Mouse (Mus musculus) neural tube, embryonic 15.5 days (tissue): ENCODE measurements around the gene Mafk. TPM values are rescaled to one million over a fixed set of nuclear protein-coding genes. Genes with fewer than 3 reads are reported as not detected.

Source experiments
- ATAC-seq: fragments of 200-750 bp; cut with Nextera tagmentation; 2 replicates; pipeline ENCODE4 v1.8.0; 2017; ENCODE audit warnings: mild to moderate bottlenecking, moderate TSS enrichment, moderate library complexity; ENCODE audit not compliant: low FRiP score
- H3K27ac ChIP-seq: fragments of 300-500 bp; sonication (generic); replicated peaks from 2 replicates; pipeline ENCODE4 v1.5.1; 2015; ENCODE audit warnings: mild to moderate bottlenecking, inconsistent platforms
- H3K27me3 ChIP-seq: fragments of 300-500 bp; sonication (generic); replicated peaks from 2 replicates; pipeline ENCODE4 v1.6.1; 2015; ENCODE audit warnings: inconsistent platforms
- H3K36me3 ChIP-seq: fragments of 300-500 bp; sonication (generic); 2 replicates; pipeline ENCODE4 v1.6.1; 2015; ENCODE audit warnings: inconsistent platforms
- H3K4me1 ChIP-seq: fragments of 300-500 bp; sonication (generic); 2 replicates; pipeline ENCODE4 v1.6.1; 2015; ENCODE audit warnings: inconsistent platforms
- H3K4me2 ChIP-seq: fragments of 300-500 bp; sonication (generic); 2 replicates; pipeline ENCODE4 v1.6.1; 2015; ENCODE audit warnings: inconsistent platforms, mild to moderate bottlenecking, moderate library complexity
- H3K4me3 ChIP-seq: fragments of 300-500 bp; sonication (generic); replicated peaks from 2 replicates; pipeline ENCODE4 v1.5.1; 2015; ENCODE audit warnings: mild to moderate bottlenecking, inconsistent platforms
- H3K9ac ChIP-seq: fragments of 300-500 bp; sonication (generic); replicated peaks from 2 replicates; pipeline ENCODE4 v1.6.1; 2015; ENCODE audit warnings: mild to moderate bottlenecking, inconsistent platforms
- H3K9me3 ChIP-seq: fragments of 300-500 bp; sonication (generic); replicated peaks from 2 replicates; pipeline ENCODE4 v1.6.1; 2016; ENCODE audit warnings: inconsistent platforms
- WGBS: fragments of 180-500 bp; shearing (Covaris S2); methylation state at CpG from one replicate; pipeline ENCODE4 v1.1.7; 2015; ENCODE audit warnings: mixed read lengths; 5-methylcytosine and 5-hydroxymethylcytosine counted together
- polyA plus RNA-seq: library from polyadenylated mRNA; unstranded; fragments of >200 nt; fragmentation: Nextera tagmentation; extraction: Ambion mirVana; gene quantifications from 2 replicates; pipeline ENCODE4 v1.2.1, GENCODE M21; 2015

Gene Mafk
- polyA plus RNA-seq, 1 experiment from 2014 or later = 10.8 TPM

GRCm38 (mm10) chr5:139797473-139798167 is 6.3 kb downstream of the Mafk start:
- peak overlapping the region; percentile 70 for H3K4me2 ChIP-seq
- H3K27ac ChIP-seq = peak overlapping the region; percentile 92
- H3K9ac ChIP-seq = peak overlapping the region; percentile 54
- peak overlapping the region; percentile 36 for H3K4me3 ChIP-seq
- H3K4me1 ChIP-seq = peaks cover 58% of the 10 kb centered on the region
- peaks cover 14% of the 10 kb centered on the region for H3K36me3 ChIP-seq
- 16% methylated on average over 11 of the region's 11 CpGs for WGBS
- ATAC-seq = peak; percentile 86
- no peaks in the 10 kb centered on the region for H3K9me3 ChIP-seq
- H3K27me3 ChIP-seq = no peaks in the 10 kb centered on the region

- Histone ChIP-seq H3K27ac (peak overlapping the region; percentile 92), H3K36me3 (peaks cover 14% of the 10 kb centered on the region), H3K9ac (peak overlapping the region; percentile 54), H3K4me3 (peak overlapping the region; percentile 36), H3K4me1 (peaks cover 52% of the 10 kb centered on the region), H3K9me3 (no peaks in the 10 kb centered on the region), H3K27me3 (no peaks in the 10 kb centered on the region), H3K4me2 (peak overlapping the region; percentile 70)
- ATAC-seq = peak; percentile 54
- 23% methylated on average over 12 of the region's 12 CpGs for WGBS
These were observed 7.0 kb downstream of the Mafk start for GRCm38 (mm10) chr5:139798168-139798900.

GRCm38 (mm10) chr5:139799041-139799440 is 7.7 kb downstream of the Mafk start:
- Histone ChIP-seq H3K36me3 (peaks cover 14% of the 10 kb centered on the region), H3K9ac (peak overlapping the region; percentile 54; the same call in 1 of the 2 replicates), H3K4me2 (peak overlapping the region; percentile 70), H3K4me1 (peaks cover 54% of the 10 kb centered on the region), H3K27ac (0 out of 2 replicates have a peak overlapping the region, but pooled peaks have one; percentile 92), H3K27me3 (no peaks in the 10 kb centered on the region), H3K9me3 (no peaks in the 10 kb centered on the region), H3K4me3 (peak overlapping the region; percentile 36; the same call in 1 of the 2 replicates)
- ATAC-seq = no peak
- 90% methylated on average over 9 of the region's 9 CpGs for WGBS

- H3K27me3 ChIP-seq = no peaks in the 10 kb centered on the region
- WGBS = 91% methylated on average over 33 of the region's 33 CpGs
- no peak overlapping the region for H3K4me2 ChIP-seq
- H3K9ac ChIP-seq = no peak overlapping the region
- H3K27ac ChIP-seq = no peak overlapping the region
- peaks cover 51% of the 10 kb centered on the region for H3K4me1 ChIP-seq
- no peak overlapping the region for H3K4me3 ChIP-seq
- H3K9me3 ChIP-seq = no peaks in the 10 kb centered on the region
- ATAC-seq = no peak
- peaks cover 14% of the 10 kb centered on the region for H3K36me3 ChIP-seq
These were observed 8.7 kb downstream of the Mafk start for GRCm38 (mm10) chr5:139799801-139800590.

- Histone ChIP-seq H3K4me3 (no peak overlapping the region), H3K9me3 (no peaks in the 10 kb centered on the region), H3K27ac (no peak overlapping the region), H3K9ac (no peak overlapping the region), H3K27me3 (no peaks in the 10 kb centered on the region), H3K4me2 (no peak overlapping the region), H3K4me1 (peaks cover 40% of the 10 kb centered on the region), H3K36me3 (peaks cover 14% of the 10 kb centered on the region)
- WGBS = 96% methylated on average over 8 of the region's 8 CpGs
- ATAC-seq = no peak
These were observed 9.9 kb downstream of the Mafk start for GRCm38 (mm10) chr5:139801231-139801630.

GRCm38 (mm10) chr5:139801880-139802279 is 10.6 kb downstream of the Mafk start:
- Histone ChIP-seq H3K9ac (no peak overlapping the region), H3K9me3 (no peaks in the 10 kb centered on the region), H3K27ac (no peak overlapping the region), H3K36me3 (peaks cover 14% of the 10 kb centered on the region), H3K4me1 (peaks cover 34% of the 10 kb centered on the region), H3K4me3 (no peak overlapping the region), H3K4me2 (no peak overlapping the region), H3K27me3 (no peaks in the 10 kb centered on the region)
- no peak for ATAC-seq
- 95% methylated on average over 10 of the region's 10 CpGs for WGBS

GRCm38 (mm10) chr5:139803165-139803564 is 11.9 kb downstream of the Mafk start:
- no peak for ATAC-seq
- Histone ChIP-seq H3K36me3 (peaks cover 14% of the 10 kb centered on the region), H3K27ac (no peak overlapping the region), H3K4me3 (no peak overlapping the region), H3K9ac (no peak overlapping the region), H3K4me1 (peaks cover 21% of the 10 kb centered on the region), H3K9me3 (no peaks in the 10 kb centered on the region), H3K4me2 (no peak overlapping the region), H3K27me3 (no peaks in the 10 kb centered on the region)
- WGBS = 68% methylated on average over 8 of the region's 8 CpGs

- no peak for ATAC-seq
- 14% methylated on average over 12 of the region's 12 CpGs for WGBS
- Histone ChIP-seq H3K36me3 (peaks cover 14% of the 10 kb centered on the region), H3K27ac (no peak overlapping the region), H3K9ac (no peak overlapping the region), H3K9me3 (no peaks in the 10 kb centered on the region), H3K4me2 (peak overlapping the region; percentile 25; the same call in 1 of the 2 replicates), H3K4me1 (peaks cover 16% of the 10 kb centered on the region), H3K4me3 (no peak overlapping the region), H3K27me3 (no peaks in the 10 kb centered on the region)
These were observed 12.3 kb downstream of the Mafk start for GRCm38 (mm10) chr5:139803601-139804102.

- H3K9ac ChIP-seq = no peak overlapping the region
- peaks cover 11% of the 10 kb centered on the region for H3K4me1 ChIP-seq
- H3K36me3 ChIP-seq = peaks cover 14% of the 10 kb centered on the region
- H3K9me3 ChIP-seq = no peaks in the 10 kb centered on the region
- H3K4me2 ChIP-seq = 0 out of 2 replicates have a peak overlapping the region, but pooled peaks have one; percentile 25
- H3K27ac ChIP-seq = no peak overlapping the region
- no peak overlapping the region for H3K4me3 ChIP-seq
- ATAC-seq = no peak
- 3% methylated on average over 6 of the region's 6 CpGs for WGBS
- H3K27me3 ChIP-seq = no peaks in the 10 kb centered on the region
These were observed 12.8 kb downstream of the Mafk start for GRCm38 (mm10) chr5:139804107-139804551.

- no peak overlapping the region for H3K4me2 ChIP-seq
These were observed 13.3 kb downstream of the Mafk start for GRCm38 (mm10) chr5:139804573-139805111.

GRCm38 (mm10) chr5:139805924-139806323 is 14.6 kb downstream of the Mafk start:
- H3K9ac ChIP-seq = no peak overlapping the region

More at GRCm38 (mm10) chr5:139804573-139805111, 13.3 kb downstream of the Mafk start:
- WGBS = 93% methylated on average over 11 of the region's 11 CpGs
- Histone ChIP-seq H3K27me3 (no peaks in the 10 kb centered on the region), H3K9me3 (no peaks in the 10 kb centered on the region), H3K4me1 (peaks cover 7% of the 10 kb centered on the region), H3K9ac (no peak overlapping the region), H3K4me3 (no peak overlapping the region), H3K27ac (no peak overlapping the region), H3K36me3 (peaks cover 14% of the 10 kb centered on the region)
- no peak for ATAC-seq

More at GRCm38 (mm10) chr5:139805924-139806323, 14.6 kb downstream of the Mafk start:
- Histone ChIP-seq H3K27me3 (no peaks in the 10 kb centered on the region), H3K9me3 (no peaks in the 10 kb centered on the region), H3K27ac (no peak overlapping the region), H3K4me3 (no peak overlapping the region), H3K4me2 (no peak overlapping the region), H3K4me1 (peaks cover 7% of the 10 kb centered on the region), H3K36me3 (peaks cover 3% of the 10 kb centered on the region)
- WGBS = 93% methylated on average over 8 of the region's 8 CpGs
- ATAC-seq = no peak
